Mouse (Mus musculus) CD4-positive naive resting alpha-beta T cell, adult 57 days (primary cell): Measurements from ENCODE around the gene Olfr187. TPM values are rescaled to one million over a fixed set of nuclear protein-coding genes. Genes with fewer than 3 reads are reported as not detected.

Experiments used
- total RNA-seq: library from RNA; stranded (reverse); gene quantifications from one replicate; pipeline ENCODE4 v1.2.4, GENCODE M21; 2023

The Olfr187 gene
- not detected for total RNA-seq

DNA sequence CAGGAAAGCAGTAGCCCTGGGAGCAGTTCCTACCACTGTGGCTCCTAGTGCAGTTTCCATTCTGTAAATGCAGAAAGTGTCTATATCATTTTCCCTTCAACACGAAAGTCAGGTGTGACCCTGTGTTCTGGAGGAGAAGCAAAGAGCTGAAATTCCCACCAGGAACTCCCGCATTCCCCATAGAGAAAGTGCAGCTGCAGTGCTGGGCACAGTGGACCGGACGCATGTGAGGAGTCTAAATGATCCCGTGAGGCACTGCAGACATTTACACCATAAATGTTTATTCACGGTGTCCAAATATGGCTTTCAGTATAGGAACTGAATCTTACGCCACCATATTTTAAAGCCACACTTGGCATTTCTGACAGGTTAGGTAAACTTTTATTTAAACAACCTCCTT is at the start of gene Olfr187:
Gene Olfr187, minus strand, starts transcription at position 58 of the 400 bp plus-strand sequence.

GRCm38 (mm10) chr16:59077905-59078304 is 38.3 kb upstream of the Olfr187 start, which contains the start of gene Olfr190:
Olfr190 (minus strand) TSS chr16:59078005.

GRCm38 (mm10) chr16:59030191-59030590 is 9.4 kb downstream of the Olfr187 start, which contains the start of gene Olfr186:
Olfr186 (minus strand) TSS chr16:59030291.

DNA sequence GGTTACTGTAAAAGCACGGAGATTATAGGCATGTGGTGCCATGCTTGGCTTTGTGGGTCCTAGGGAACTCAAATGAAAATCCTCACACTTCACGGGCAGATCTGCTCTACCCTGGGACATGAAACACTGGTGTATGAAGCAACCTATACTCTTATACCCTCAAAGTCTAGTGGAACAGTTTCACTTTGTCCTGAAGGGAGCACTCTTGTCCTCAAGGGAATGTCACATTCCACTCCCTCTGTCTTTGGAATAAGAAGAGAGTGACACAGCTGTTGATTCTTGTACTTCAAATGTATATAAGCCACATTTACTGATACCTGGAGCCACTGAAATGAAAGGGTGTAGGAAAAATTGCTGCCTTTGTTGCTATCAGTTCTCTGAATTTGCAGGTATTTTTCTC is 44.5 kb downstream of the Olfr187 start, which contains the start of gene Olfr183:
Gene Olfr183, plus strand, starts transcription at position 301 of the 400 bp plus-strand sequence.

Other genes with a start within 250 kb of the Olfr187 start
- not detected for gene Olfr173, start 239.5 kb downstream of the Olfr187 start, total RNA-seq
- gene Olfr175-ps1, start 213.0 kb downstream of the Olfr187 start, total RNA-seq = not detected
- not detected for gene Olfr177, start 165.0 kb downstream of the Olfr187 start, total RNA-seq
- gene Olfr178, start 147.7 kb downstream of the Olfr187 start, total RNA-seq = not detected
- gene Olfr181, start 111.0 kb downstream of the Olfr187 start, total RNA-seq = not detected
- gene Olfr180, start 110.4 kb downstream of the Olfr187 start, total RNA-seq = not detected
- not detected for gene Olfr183, start 44.4 kb downstream of the Olfr187 start, total RNA-seq
- not detected for gene Olfr186, start 9.5 kb downstream of the Olfr187 start, total RNA-seq
- gene Olfr190, start 38.2 kb upstream of the Olfr187 start, total RNA-seq = not detected
- not detected for gene Olfr191, start 50.1 kb upstream of the Olfr187 start, total RNA-seq
- not detected for gene Olfr193, start 72.1 kb upstream of the Olfr187 start, total RNA-seq
- gene Olfr194, start 81.3 kb upstream of the Olfr187 start, total RNA-seq = not detected
- not detected for gene Olfr195, start 107.3 kb upstream of the Olfr187 start, total RNA-seq
- gene Olfr196, start 130.7 kb upstream of the Olfr187 start, total RNA-seq = not detected
- not detected for gene Olfr198, start 163.8 kb upstream of the Olfr187 start, total RNA-seq
- not detected for gene Olfr199, start 180.0 kb upstream of the Olfr187 start, total RNA-seq
- not detected for gene Olfr201, start 232.9 kb upstream of the Olfr187 start, total RNA-seq
- gene Olfr202, start 247.0 kb upstream of the Olfr187 start, total RNA-seq = not detected